Mouse (Mus musculus): ENCODE results near the gene Rpl37a.

GRCm38 (mm10) chr1:72707525-72707924 is 3.6 kb upstream of the Rpl37a start:
- TF ChIP-seq CTCF (IDR thresholded peaks at IDR 0.05; ENCODE audit: insufficient read depth, low read depth, low read length) (no peak), POLR2A (IDR thresholded peaks at IDR 0.05; ENCODE audit: insufficient read depth, low read depth, low read length) (no peak)
